Mouse (Mus musculus): Measurements from ENCODE around the gene Sec22c. TPM values are rescaled to one million over a fixed set of nuclear protein-coding genes. Genes with fewer than 3 reads are reported as not detected.

Sec22c gene
- polyA plus RNA-seq, 1 experiment, result 11.0 TPM

GRCm38 (mm10) chr9:121719347-121720331 lies 14.3 kb upstream of the Sec22c start:
- no peaks in the 10 kb centered on the region for H3K27me3 ChIP-seq (ENCODE audit: control insufficient read depth, insufficient read depth, low read length)
- H3K36me3 ChIP-seq (ENCODE audit: control insufficient read depth, insufficient read depth, low read length), result no peaks in the 10 kb centered on the region
- H3K4me3 ChIP-seq (ENCODE audit: control insufficient read depth, low read depth, low read length), result peak overlapping the region; percentile 81
- TF ChIP-seq CTCF (IDR thresholded peaks at IDR 0.05; ENCODE audit: control insufficient read depth, insufficient read depth, insufficient replicate concordance, low read depth, low read length), result no peak
- TF ChIP-seq POLR2A (IDR thresholded peaks at IDR 0.05; ENCODE audit: control insufficient read depth, low read depth, low read length), result peak; percentile 42; the same call in 1 of the 2 replicates
- peak overlapping the region; percentile 75 for H3K27ac ChIP-seq (ENCODE audit: control insufficient read depth, insufficient read depth, low read depth, low read length)
- peaks cover 8% of the 10 kb centered on the region for H3K4me1 ChIP-seq (ENCODE audit: control insufficient read depth, insufficient read depth, low read length)

DNA sequence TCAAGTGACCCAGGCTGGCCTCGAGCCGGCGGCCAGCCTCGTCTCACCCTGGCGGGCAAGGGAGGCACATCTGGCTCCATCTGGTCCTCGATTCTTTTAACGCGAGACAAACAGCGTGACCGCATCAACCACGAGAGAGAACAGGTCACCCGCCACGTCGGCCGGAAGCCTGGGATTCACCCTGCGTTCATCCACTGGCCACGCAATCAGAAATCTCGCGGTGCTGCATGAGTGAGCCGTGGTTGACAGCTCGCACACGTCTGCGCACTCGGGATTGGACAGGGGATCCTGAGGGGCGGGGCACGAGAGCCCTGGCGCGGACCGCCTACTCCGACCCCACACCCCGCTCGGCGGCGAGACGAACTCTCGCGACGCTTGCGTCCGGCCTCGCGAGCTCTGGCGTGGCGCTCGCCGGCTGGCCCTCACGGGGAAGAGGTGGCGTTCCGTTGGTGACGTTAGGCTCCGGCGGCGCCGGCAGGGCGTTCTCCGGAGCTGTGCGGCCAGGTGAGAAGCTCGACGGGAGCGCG lies 13.6 kb upstream of the Sec22c start, which contains the start of gene Nktr:
Gene Nktr, plus strand, starts transcription at position 378 of the 527 bp plus-strand sequence.
- Histone ChIP-seq H3K4me3 (ENCODE audit: control insufficient read depth, low read depth, low read length) (peak within 1 kb of the TSS; percentile 81), H3K36me3 (ENCODE audit: control insufficient read depth, insufficient read depth, low read length) (no peaks in the 10 kb centered on the region), H3K4me1 (ENCODE audit: control insufficient read depth, insufficient read depth, low read length) (peaks cover 8% of the 10 kb centered on the region), H3K27ac (ENCODE audit: control insufficient read depth, insufficient read depth, low read depth, low read length) (peak within 1 kb of the TSS; percentile 84), H3K27me3 (ENCODE audit: control insufficient read depth, insufficient read depth, low read length) (no peaks in the 10 kb centered on the region)
- TF ChIP-seq CTCF (IDR thresholded peaks at IDR 0.05; ENCODE audit: control insufficient read depth, insufficient read depth, insufficient replicate concordance, low read depth, low read length) (no peak), POLR2A (IDR thresholded peaks at IDR 0.05; ENCODE audit: control insufficient read depth, low read depth, low read length) (peak; percentile 97)

DNA sequence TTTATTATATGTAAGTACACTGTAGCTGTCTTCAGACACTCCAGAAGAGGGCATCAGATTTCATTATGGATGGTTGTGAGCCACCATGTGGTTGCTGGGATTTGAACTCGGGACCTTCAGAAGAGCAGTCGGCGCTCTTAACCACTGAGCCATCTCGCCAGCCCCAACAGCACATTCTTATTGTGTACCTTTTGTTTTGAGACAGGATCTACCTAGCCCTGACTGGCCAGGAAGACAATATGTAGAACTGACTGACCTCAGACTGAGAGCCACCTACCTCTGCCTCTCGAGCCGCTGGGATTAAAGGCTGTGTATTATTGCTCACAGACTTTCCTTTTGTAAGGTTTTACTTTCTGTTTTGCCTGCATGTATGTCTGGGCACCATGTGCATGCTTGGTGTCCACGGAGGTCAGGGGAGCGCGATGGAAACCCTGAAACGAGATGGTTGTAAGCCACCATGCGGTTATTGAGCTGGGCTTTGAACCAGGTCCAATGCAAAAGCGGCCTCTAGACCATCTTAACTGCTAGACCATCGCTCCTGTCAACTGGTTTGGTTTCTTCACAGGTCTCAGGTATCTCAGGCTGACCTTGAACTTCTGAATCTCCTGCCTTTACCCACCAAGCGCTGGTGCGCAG lies 12.9 kb upstream of the Sec22c start:
- H3K27ac ChIP-seq (ENCODE audit: control insufficient read depth, insufficient read depth, low read depth, low read length), result peak overlapping the region; percentile 84
- peak overlapping the region; percentile 81 for H3K4me3 ChIP-seq (ENCODE audit: control insufficient read depth, low read depth, low read length)
- no peaks in the 10 kb centered on the region for H3K36me3 ChIP-seq (ENCODE audit: control insufficient read depth, insufficient read depth, low read length)
- TF ChIP-seq POLR2A (IDR thresholded peaks at IDR 0.05; ENCODE audit: control insufficient read depth, low read depth, low read length) (no peak), CTCF (IDR thresholded peaks at IDR 0.05; ENCODE audit: control insufficient read depth, insufficient read depth, insufficient replicate concordance, low read depth, low read length) (no peak)
- H3K27me3 ChIP-seq (ENCODE audit: control insufficient read depth, insufficient read depth, low read length), result no peaks in the 10 kb centered on the region
- peaks cover 8% of the 10 kb centered on the region for H3K4me1 ChIP-seq (ENCODE audit: control insufficient read depth, insufficient read depth, low read length)

GRCm38 (mm10) chr9:121717048-121717447 lies 11.8 kb upstream of the Sec22c start:
- no peaks in the 10 kb centered on the region for H3K36me3 ChIP-seq (ENCODE audit: control insufficient read depth, insufficient read depth, low read length)
- H3K27ac ChIP-seq (ENCODE audit: control insufficient read depth, insufficient read depth, low read depth, low read length), result no peak overlapping the region
- no peak overlapping the region for H3K4me3 ChIP-seq (ENCODE audit: control insufficient read depth, low read depth, low read length)
- no peak for TF ChIP-seq POLR2A (IDR thresholded peaks at IDR 0.05; ENCODE audit: control insufficient read depth, low read depth, low read length)
- no peak for TF ChIP-seq CTCF (IDR thresholded peaks at IDR 0.05; ENCODE audit: control insufficient read depth, insufficient read depth, insufficient replicate concordance, low read depth, low read length)
- H3K27me3 ChIP-seq (ENCODE audit: control insufficient read depth, insufficient read depth, low read length), result no peaks in the 10 kb centered on the region
- H3K4me1 ChIP-seq (ENCODE audit: control insufficient read depth, insufficient read depth, low read length), result peaks cover 8% of the 10 kb centered on the region

DNA sequence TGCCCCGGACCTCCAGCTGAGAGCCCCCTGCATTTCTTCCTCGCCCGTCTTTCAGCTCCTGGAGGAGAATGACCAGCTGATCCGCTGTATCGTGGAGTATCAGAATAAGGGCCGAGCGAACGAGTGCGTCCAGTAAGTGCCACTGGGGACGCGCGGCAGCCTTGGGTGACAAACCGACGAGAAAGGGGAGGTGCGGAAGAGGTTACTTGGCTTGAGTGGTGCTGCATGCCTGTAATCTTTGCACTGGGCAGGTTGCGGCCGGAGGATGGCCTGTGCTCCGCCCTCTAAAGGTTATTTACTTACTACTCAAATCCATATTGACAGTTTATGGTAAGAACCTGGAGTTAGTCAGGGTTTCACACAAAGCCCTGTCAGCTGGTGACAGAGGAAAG lies 5.3 kb upstream of the Sec22c start:
- H3K4me3 ChIP-seq (ENCODE audit: control insufficient read depth, low read depth, low read length), result peak overlapping the region; percentile 74
- peak overlapping the region; percentile 5; the same call in 1 of the 2 replicates for H3K27ac ChIP-seq (ENCODE audit: control insufficient read depth, insufficient read depth, low read depth, low read length)
- H3K27me3 ChIP-seq (ENCODE audit: control insufficient read depth, insufficient read depth, low read length), result no peaks in the 10 kb centered on the region
- peaks cover 8% of the 10 kb centered on the region for H3K4me1 ChIP-seq (ENCODE audit: control insufficient read depth, insufficient read depth, low read length)
- no peak for TF ChIP-seq POLR2A (IDR thresholded peaks at IDR 0.05; ENCODE audit: control insufficient read depth, low read depth, low read length)
- no peak for TF ChIP-seq CTCF (IDR thresholded peaks at IDR 0.05; ENCODE audit: control insufficient read depth, insufficient read depth, insufficient replicate concordance, low read depth, low read length)
- no peaks in the 10 kb centered on the region for H3K36me3 ChIP-seq (ENCODE audit: control insufficient read depth, insufficient read depth, low read length)

- Histone ChIP-seq H3K36me3 (ENCODE audit: control insufficient read depth, insufficient read depth, low read length) (no peaks in the 10 kb centered on the region), H3K27ac (ENCODE audit: control insufficient read depth, insufficient read depth, low read depth, low read length) (peak within 1 kb of the TSS; percentile 5; the same call in 1 of the 2 replicates), H3K4me3 (ENCODE audit: control insufficient read depth, low read depth, low read length) (peak within 1 kb of the TSS; percentile 74), H3K4me1 (ENCODE audit: control insufficient read depth, insufficient read depth, low read length) (peaks cover 13% of the 10 kb centered on the region), H3K27me3 (ENCODE audit: control insufficient read depth, insufficient read depth, low read length) (no peaks in the 10 kb centered on the region)
- TF ChIP-seq CTCF (IDR thresholded peaks at IDR 0.05; ENCODE audit: control insufficient read depth, insufficient read depth, insufficient replicate concordance, low read depth, low read length) (no peak), POLR2A (IDR thresholded peaks at IDR 0.05; ENCODE audit: control insufficient read depth, low read depth, low read length) (peak; percentile 58; the same call in 1 of the 2 replicates)
Measured at GRCm38 (mm10) chr9:121709898-121710583, 4.8 kb upstream of the Sec22c start, which contains the start of gene Ss18l2. Gene Ss18l2 (plus strand): TSS chr9:121710329.

Data from testis, adult 2 months (tissue).